13 mouse cellular contexts compared by ENCODE assay signal in the genomic region with DNA sequence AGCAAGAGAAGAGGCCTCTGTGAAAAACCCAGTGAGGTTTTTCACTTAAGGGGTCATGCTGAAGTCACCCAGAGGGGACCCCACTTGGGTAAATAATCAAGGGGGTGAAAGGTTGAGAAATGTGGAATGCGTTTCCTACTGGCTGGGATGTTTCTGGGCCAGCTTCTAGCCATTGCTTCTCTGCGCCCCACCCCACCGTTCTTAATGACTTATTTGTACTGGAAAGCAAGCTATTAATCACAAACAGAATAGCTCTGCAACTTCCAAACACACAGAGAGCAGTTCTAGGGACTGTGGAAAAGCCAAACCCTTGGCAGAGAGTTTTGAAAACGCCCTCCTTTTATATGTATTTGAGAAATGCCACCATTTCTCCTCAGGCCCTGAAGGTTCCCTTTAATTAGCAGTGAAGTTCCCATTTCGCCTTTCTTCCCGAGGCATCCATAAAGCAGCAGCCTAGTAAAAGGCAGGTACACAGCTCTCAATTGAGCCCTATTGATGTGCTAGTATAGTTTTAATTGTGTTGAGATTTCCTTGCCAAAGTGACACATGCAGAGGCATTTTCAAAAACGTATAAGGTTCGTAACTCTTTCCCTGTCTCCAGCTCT.
DNase-seq lines count a peak whose midpoint lies in the region; ATAC-seq lines count a peak whose summit lies in the region.
"Had no signal": no experiment of that assay in that cellular context is flagged by ENCODE, and none has a peak within 500 bp of the region (broad histone marks: within the 10 kb centered on the region; RNA-seq: fewer than 3 reads in every experiment).

No protein-coding gene starts in this region.

- H3K4me1 ChIP-seq in midbrain, embryonic 16.5 days (ENCODE audit: control insufficient read depth, insufficient read depth, low read length), result peaks cover 9% of the 10 kb centered on the region; the same call in 1 of the 2 replicates
- peaks cover 3% of the 10 kb centered on the region for H3K4me1 ChIP-seq in midbrain, embryonic 13.5 days (replicated peaks)
- peaks cover 33% of the 10 kb centered on the region for H3K4me1 ChIP-seq in intestine, embryonic 16.5 days (ENCODE audit: control insufficient read depth, insufficient read depth, low read length)
- peaks cover 34% of the 10 kb centered on the region for H3K4me1 ChIP-seq in limb, embryonic 15.5 days

- no peak for DNase-seq in left cerebral cortex, adult 9 months (ENCODE audit: low spot score in 2 of 2)
- no peak for DNase-seq in cerebellum, postnatal 25 days
- DNase-seq in natural killer cell, adult 2 months (ENCODE audit: low spot score in 2 of 2), result no peak
- DNase-seq: cerebellum, adult 9-10 months; thymus, adult 18-20 months had no signal

- ATAC-seq in midbrain, embryonic 16.5 days, result 0 out of 2 replicates have a peak, but pooled peaks have one; percentile 8
- no peak for ATAC-seq in midbrain, embryonic 13.5 days
- ATAC-seq in intestine, embryonic 16.5 days, result no peak
- ATAC-seq in limb, embryonic 15.5 days (ENCODE audit: insufficient number of reproducible peaks, low FRiP score, low TSS enrichment, low read depth), result no peak

- H3K27me3 ChIP-seq in midbrain, embryonic 16.5 days (ENCODE audit: control insufficient read depth, insufficient read depth, low read depth, low read length), result no peaks in the 10 kb centered on the region
- peaks cover 15% of the 10 kb centered on the region; the same call in 1 of the 2 replicates for H3K27me3 ChIP-seq in midbrain, embryonic 13.5 days
- H3K27me3 ChIP-seq in intestine, embryonic 16.5 days (replicated peaks; ENCODE audit: control insufficient read depth, insufficient read depth, low read length), result 0 out of 2 replicates have a peak, but pooled peaks cover 2% of the 10 kb centered on the region
- peaks cover 5% of the 10 kb centered on the region; the same call in 1 of the 2 replicates for H3K27me3 ChIP-seq in limb, embryonic 15.5 days

- H3K9ac ChIP-seq in midbrain, embryonic 16.5 days (ENCODE audit: low read depth, low read length), result no peak overlapping the region
- no peak overlapping the region for H3K9ac ChIP-seq in midbrain, embryonic 13.5 days (replicated peaks)
- peak overlapping the region; percentile 26; the same call in 1 of the 2 replicates for H3K9ac ChIP-seq in intestine, embryonic 16.5 days (ENCODE audit: low read depth, low read length)
- no peak overlapping the region for H3K9ac ChIP-seq in limb, embryonic 15.5 days
- H3K9ac ChIP-seq: forebrain, embryonic 12.5 days; heart, embryonic 15.5 days; midbrain, embryonic 12.5 days had no signal

- no peak overlapping the region for H3K27ac ChIP-seq in midbrain, embryonic 16.5 days (ENCODE audit: low read length)
- no peak overlapping the region for H3K27ac ChIP-seq in midbrain, embryonic 13.5 days
- peak overlapping the region; percentile 56 for H3K27ac ChIP-seq in intestine, embryonic 16.5 days (ENCODE audit: low read length)
- H3K27ac ChIP-seq in limb, embryonic 15.5 days, result peak overlapping the region; percentile 61
- H3K27ac ChIP-seq: forebrain, embryonic 12.5 days; heart, embryonic 15.5 days; left cerebral cortex, adult 2 months; midbrain, embryonic 12.5 days had no signal

- H3K9me3 ChIP-seq in midbrain, embryonic 16.5 days (replicated peaks; ENCODE audit: control insufficient read depth, low read length, poor library complexity, severe bottlenecking), result no peaks in the 10 kb centered on the region
- H3K9me3 ChIP-seq in midbrain, embryonic 13.5 days, result peaks cover 5% of the 10 kb centered on the region; the same call in 1 of the 2 replicates
- H3K9me3 ChIP-seq in intestine, embryonic 16.5 days (ENCODE audit: control insufficient read depth, low read length), result no peaks in the 10 kb centered on the region
- no peaks in the 10 kb centered on the region for H3K9me3 ChIP-seq in limb, embryonic 15.5 days
- H3K9me3 ChIP-seq: heart, embryonic 15.5 days had no signal

- WGBS in midbrain, embryonic 16.5 days, result 65% methylated on average over 8 of the region's 8 CpGs
- 71% methylated on average over 8 of the region's 8 CpGs for WGBS in midbrain, embryonic 13.5 days
- 34% methylated on average over 8 of the region's 8 CpGs for WGBS in intestine, embryonic 16.5 days
- 29% methylated on average over 8 of the region's 8 CpGs for WGBS in limb, embryonic 15.5 days

- H3K4me3 ChIP-seq in midbrain, embryonic 16.5 days (ENCODE audit: low read depth, low read length), result no peak overlapping the region
- no peak overlapping the region for H3K4me3 ChIP-seq in midbrain, embryonic 13.5 days (replicated peaks)
- no peak overlapping the region for H3K4me3 ChIP-seq in intestine, embryonic 16.5 days (ENCODE audit: low read length)
- H3K4me3 ChIP-seq in limb, embryonic 15.5 days, result no peak overlapping the region
- H3K4me3 ChIP-seq: forebrain, embryonic 12.5 days; heart, embryonic 15.5 days; left cerebral cortex, adult 2 months; midbrain, embryonic 12.5 days had no signal

- H3K36me3 ChIP-seq in midbrain, embryonic 16.5 days (ENCODE audit: control insufficient read depth, insufficient read depth, low read length), result no peaks in the 10 kb centered on the region
- no peaks in the 10 kb centered on the region for H3K36me3 ChIP-seq in midbrain, embryonic 13.5 days
- H3K36me3 ChIP-seq in intestine, embryonic 16.5 days (ENCODE audit: control insufficient read depth, insufficient read depth, low read length), result no peaks in the 10 kb centered on the region
- H3K36me3 ChIP-seq in limb, embryonic 15.5 days, result no peaks in the 10 kb centered on the region
- H3K36me3 ChIP-seq: forebrain, embryonic 12.5 days; heart, embryonic 15.5 days; midbrain, embryonic 12.5 days had no signal

- no peak overlapping the region for H3K4me2 ChIP-seq in midbrain, embryonic 16.5 days (ENCODE audit: low read length)
- no peak overlapping the region for H3K4me2 ChIP-seq in midbrain, embryonic 13.5 days (replicated peaks)
- no peak overlapping the region for H3K4me2 ChIP-seq in intestine, embryonic 16.5 days (ENCODE audit: low read depth, low read length)
- no peak overlapping the region for H3K4me2 ChIP-seq in limb, embryonic 15.5 days
- H3K4me2 ChIP-seq: forebrain, embryonic 12.5 days; midbrain, embryonic 12.5 days had no signal

Comparison
In these comparisons a context has a peak if more than half of its experiments do, and no peak if none do; other contexts are left out.
1. H3K27ac ChIP-seq: peak in intestine, embryonic 16.5 days (single experiment) and limb, embryonic 15.5 days (single experiment); none in midbrain, embryonic 16.5 days (single experiment) and midbrain, embryonic 13.5 days (single experiment).